Mouse (Mus musculus) forebrain, postnatal 0 days (tissue): ENCODE data around the gene Kdm4a. TPM values are rescaled to one million over a fixed set of nuclear protein-coding genes. Genes with fewer than 3 reads are reported as not detected.

Experiments
- ATAC-seq: fragments of 200-750 bp; cut with Nextera tagmentation; 2 replicates; pipeline ENCODE4 v1.8.0; 2017; ENCODE audit warnings: mild to moderate bottlenecking, moderate library complexity
- DNase-seq: peaks from one replicate; pipeline ENCODE4 v3.0.0-alpha.2; 2015
- H3K27ac ChIP-seq: fragments of 300-500 bp; sonication (generic); 2 replicates; pipeline ENCODE4 v1.5.1; 2014; ENCODE audit warnings: low read depth, mild to moderate bottlenecking, antibody characterized with exemption, low read length, moderate library complexity, mixed read lengths
- H3K27me3 ChIP-seq: fragments of 300-500 bp; sonication (generic); 2 replicates; pipeline ENCODE4 v1.6.1; 2014; ENCODE audit warnings: mild to moderate bottlenecking, low read length, mixed read lengths; ENCODE audit not compliant: insufficient read depth
- H3K36me3 ChIP-seq: fragments of 300-500 bp; sonication (generic); 2 replicates; pipeline ENCODE4 v1.6.1; 2014; ENCODE audit warnings: mild to moderate bottlenecking, moderate library complexity; ENCODE audit not compliant: insufficient read depth
- H3K4me1 ChIP-seq: fragments of 300-500 bp; sonication (generic); 2 replicates; pipeline ENCODE4 v1.6.1; 2014; ENCODE audit warnings: antibody characterized with exemption; ENCODE audit not compliant: insufficient read depth
- H3K4me2 ChIP-seq: fragments of 300-500 bp; sonication (generic); 2 replicates; pipeline ENCODE4 v1.6.1; 2014; ENCODE audit warnings: low read depth, mild to moderate bottlenecking, moderate library complexity
- H3K4me3 ChIP-seq: fragments of 300-500 bp; sonication (generic); 2 replicates; pipeline ENCODE4 v1.5.1; 2014; ENCODE audit warnings: low read depth, low read length, mixed read lengths
- H3K9ac ChIP-seq: fragments of 300-500 bp; sonication (generic); 2 replicates; pipeline ENCODE4 v1.6.1; 2014; ENCODE audit warnings: mild to moderate bottlenecking
- H3K9me3 ChIP-seq: fragments of 300-500 bp; sonication (generic); 2 replicates; pipeline ENCODE4 v1.6.1; 2016; ENCODE audit warnings: low read length
- CTCF ChIP-seq: sonication (generic); IDR thresholded peaks from 2 replicates; pipeline ENCODE4 v1.5.1; 2016; ENCODE audit warnings: antibody characterized with exemption, control low read depth, low read depth
- WGBS: fragments of 180-500 bp; shearing (Covaris S2); extraction: QIAGEN DNeasy Blood & Tissue Kit; methylation state at CpG from one replicate; pipeline ENCODE4 v1.1.7; 2014; 5-methylcytosine and 5-hydroxymethylcytosine counted together
- polyA plus RNA-seq: library from polyadenylated mRNA; unstranded; fragments of >200 nt; fragmentation: Nextera tagmentation; extraction: Ambion mirVana; gene quantifications from 2 replicates; pipeline ENCODE4 v1.2.1, GENCODE M21; 2015
- total RNA-seq: library from RNA; depleted of rRNA; stranded (reverse); fragments of >200 nt; gene quantifications from 2 replicates; pipeline ENCODE4 v1.2.3, GENCODE M21; 2014

Kdm4a gene
- total and polyA plus RNA-seq, 2 experiments from 2014 or later: 39.0 to 122 TPM

DNA sequence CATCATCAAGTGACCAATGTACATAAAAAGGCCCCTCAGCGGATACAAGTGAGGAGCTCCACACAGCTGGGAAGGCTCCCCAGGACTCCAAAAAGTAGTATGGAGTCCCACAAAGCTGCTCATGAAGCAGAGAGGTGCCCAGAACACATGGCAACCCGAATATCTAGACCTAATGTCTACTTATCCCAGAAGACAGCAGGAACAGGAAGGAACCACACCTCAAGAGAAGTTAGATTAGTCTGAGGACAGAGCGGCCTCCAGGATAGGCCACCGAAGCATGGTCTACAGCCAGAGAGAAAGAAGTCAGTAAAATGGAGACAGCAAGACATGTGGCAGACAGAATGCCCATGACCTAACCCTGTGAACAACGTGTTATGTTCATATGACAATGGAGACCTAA lies 25.0 kb downstream of the Kdm4a start:
- ATAC-seq: no peak
- 94% methylated on average over 5 of the region's 5 CpGs for WGBS
- Histone ChIP-seq H3K4me1 (no peaks in the 10 kb centered on the region), H3K4me3 (no peak overlapping the region), H3K9me3 (no peaks in the 10 kb centered on the region), H3K36me3 (peaks cover 88% of the 10 kb centered on the region), H3K27ac (no peak overlapping the region), H3K27me3 (no peaks in the 10 kb centered on the region), H3K4me2 (no peak overlapping the region), H3K9ac (no peak overlapping the region)
- DNase-seq: no peak
- TF ChIP-seq CTCF: no peak

DNA sequence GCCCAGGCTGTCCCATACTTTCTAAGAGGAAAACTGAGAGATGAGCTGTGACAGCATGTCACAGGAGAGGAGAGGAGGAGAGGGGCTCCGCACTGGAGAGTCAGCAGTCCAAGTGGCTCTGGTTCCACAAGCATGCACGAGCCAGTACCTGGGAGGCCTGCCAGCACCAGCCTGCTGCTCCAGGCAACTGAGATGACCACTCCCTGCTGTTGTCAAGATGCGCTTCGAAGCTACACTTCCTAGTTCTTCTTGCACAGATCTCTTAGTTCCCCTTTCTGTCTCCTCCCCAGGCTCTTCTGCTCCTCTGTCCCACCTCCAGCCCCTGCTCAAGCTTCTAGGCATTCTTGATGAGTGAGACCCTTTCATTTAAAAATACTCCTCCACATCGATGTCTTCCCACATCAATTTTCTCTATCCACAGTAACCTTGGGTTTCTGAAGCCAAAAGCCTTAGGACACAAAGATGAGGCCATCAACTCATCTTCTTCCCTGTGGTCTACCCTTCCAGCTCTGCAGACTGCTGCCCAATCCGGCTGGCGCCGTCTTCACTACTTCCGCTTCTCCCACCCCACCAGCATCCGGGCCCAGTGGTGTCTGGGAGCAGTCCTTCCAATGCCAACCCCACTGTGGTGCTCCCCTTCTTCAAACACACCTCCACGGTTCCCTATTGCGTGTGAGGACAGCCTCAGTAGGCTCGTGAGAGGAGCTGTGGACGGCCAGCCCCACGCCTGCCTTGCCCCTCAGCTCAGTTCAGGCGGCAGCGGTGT lies 27.6 kb downstream of the Kdm4a start:
- no peak for ATAC-seq
- WGBS: 90% methylated on average over 17 of the region's 17 CpGs
- Histone ChIP-seq H3K36me3 (peaks cover 89% of the 10 kb centered on the region), H3K4me1 (no peaks in the 10 kb centered on the region), H3K27me3 (no peaks in the 10 kb centered on the region), H3K9ac (no peak overlapping the region), H3K4me3 (no peak overlapping the region), H3K4me2 (no peak overlapping the region), H3K27ac (no peak overlapping the region), H3K9me3 (no peaks in the 10 kb centered on the region)
- DNase-seq: peak; percentile 22
- no peak for TF ChIP-seq CTCF

DNA sequence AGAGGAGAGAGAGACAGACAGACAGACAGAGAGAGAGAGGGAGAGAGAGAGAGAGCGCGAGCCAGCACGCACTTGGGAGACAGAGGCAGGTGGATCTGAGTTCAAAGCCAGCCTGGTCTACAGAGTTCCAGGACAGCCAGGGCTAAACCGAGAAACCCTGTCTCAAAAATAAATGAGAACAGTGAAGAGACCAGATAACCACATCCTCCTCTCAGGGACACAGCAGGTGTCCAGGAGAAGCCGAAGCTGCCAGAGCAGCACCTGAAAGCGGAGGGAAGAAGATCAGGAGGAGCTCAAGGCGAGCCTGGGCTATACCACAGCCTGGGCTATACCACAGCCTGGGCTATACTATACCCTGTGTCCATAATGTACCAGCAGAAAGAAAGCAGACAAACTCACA lies 29.0 kb downstream of the Kdm4a start:
- WGBS: 86% methylated on average over 7 of the region's 7 CpGs
- H3K4me3 ChIP-seq: no peak overlapping the region
- no peaks in the 10 kb centered on the region for H3K9me3 ChIP-seq
- peaks cover 91% of the 10 kb centered on the region for H3K36me3 ChIP-seq
- H3K27ac ChIP-seq: no peak overlapping the region
- no peaks in the 10 kb centered on the region for H3K4me1 ChIP-seq
- no peaks in the 10 kb centered on the region for H3K27me3 ChIP-seq
- ATAC-seq (no peak), DNase-seq (no peak)
- H3K4me2 ChIP-seq: no peak overlapping the region
- TF ChIP-seq CTCF: no peak
- no peak overlapping the region for H3K9ac ChIP-seq

DNA sequence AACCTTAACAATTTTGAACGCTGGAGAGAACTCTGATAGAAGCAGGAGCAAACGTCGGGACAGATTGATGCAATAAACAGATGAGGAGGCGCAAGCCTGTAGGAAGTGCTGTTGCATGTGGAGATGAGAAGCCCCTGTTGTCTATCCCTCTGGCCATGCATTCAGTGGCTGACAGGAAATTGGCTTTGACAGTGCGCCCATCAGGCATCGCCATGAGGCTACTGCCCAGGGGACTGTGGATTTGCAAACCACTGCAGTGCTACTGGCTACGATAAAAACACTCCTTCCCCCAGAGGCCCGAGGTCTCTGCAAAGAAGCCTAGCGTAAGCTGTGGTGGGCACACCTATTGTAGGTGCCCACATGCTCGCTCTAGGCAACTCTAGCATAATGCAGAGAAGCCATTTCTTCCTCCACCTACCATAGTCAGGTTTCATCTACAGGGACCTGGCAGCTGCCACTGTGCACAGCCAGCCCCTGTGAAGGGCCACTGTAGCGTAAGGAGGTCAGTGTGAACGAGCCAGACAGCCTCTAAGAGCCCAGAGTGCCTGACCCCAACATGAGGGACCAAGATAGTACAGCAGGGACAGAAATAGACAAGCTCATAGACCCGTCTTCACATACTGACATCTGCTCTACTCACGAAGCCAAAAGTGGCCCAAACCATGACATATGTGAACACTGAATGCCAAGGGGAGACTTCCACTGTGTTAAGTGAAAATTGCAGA lies 29.7 kb downstream of the Kdm4a start:
- H3K4me2 ChIP-seq: no peak overlapping the region
- no peaks in the 10 kb centered on the region for H3K9me3 ChIP-seq
- H3K36me3 ChIP-seq: peaks cover 91% of the 10 kb centered on the region
- H3K9ac ChIP-seq: no peak overlapping the region
- ATAC-seq (peak; percentile 76), DNase-seq (peak; percentile 35)
- H3K4me1 ChIP-seq: no peaks in the 10 kb centered on the region
- H3K27ac ChIP-seq: no peak overlapping the region
- 82% methylated on average over 14 of the region's 14 CpGs for WGBS
- no peaks in the 10 kb centered on the region for H3K27me3 ChIP-seq
- no peak for TF ChIP-seq CTCF
- no peak overlapping the region for H3K4me3 ChIP-seq

- peaks cover 90% of the 10 kb centered on the region for H3K36me3 ChIP-seq
- no peaks in the 10 kb centered on the region for H3K4me1 ChIP-seq
- H3K4me3 ChIP-seq: no peak overlapping the region
- H3K27me3 ChIP-seq: no peaks in the 10 kb centered on the region
- 89% methylated on average over 10 of the region's 10 CpGs for WGBS
- TF ChIP-seq CTCF: no peak
- DNase-seq (no peak), ATAC-seq (no peak)
- H3K27ac ChIP-seq: no peak overlapping the region
- no peak overlapping the region for H3K9ac ChIP-seq
- no peak overlapping the region for H3K4me2 ChIP-seq
- H3K9me3 ChIP-seq: no peaks in the 10 kb centered on the region
Measured at GRCm38 (mm10) chr4:118149055-118149576, 30.7 kb downstream of the Kdm4a start.

DNA sequence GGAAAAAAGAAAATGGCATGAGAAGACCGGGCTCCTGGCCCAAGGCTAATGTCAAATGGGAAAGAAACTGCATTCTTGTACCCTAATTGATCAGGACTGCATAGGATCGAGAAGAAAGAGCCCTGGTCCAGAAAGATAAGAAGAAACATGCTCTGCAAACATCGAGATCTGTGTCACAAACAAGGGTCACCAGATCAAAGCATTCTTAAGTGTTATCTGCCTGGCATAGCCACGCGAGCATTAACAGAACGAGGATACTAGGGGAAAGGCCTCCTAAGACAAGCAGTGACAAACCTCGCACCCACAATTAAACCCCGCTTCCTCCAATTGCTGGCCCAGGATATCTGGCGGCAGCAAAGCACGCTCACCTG lies 31.5 kb downstream of the Kdm4a start:
- Histone ChIP-seq H3K36me3 (peaks cover 90% of the 10 kb centered on the region), H3K4me2 (no peak overlapping the region), H3K9ac (no peak overlapping the region), H3K27me3 (no peaks in the 10 kb centered on the region), H3K27ac (no peak overlapping the region), H3K9me3 (no peaks in the 10 kb centered on the region), H3K4me3 (no peak overlapping the region), H3K4me1 (no peaks in the 10 kb centered on the region)
- DNase-seq (no peak), ATAC-seq (no peak)
- WGBS: 87% methylated on average over 10 of the region's 10 CpGs
- TF ChIP-seq CTCF: no peak

DNA sequence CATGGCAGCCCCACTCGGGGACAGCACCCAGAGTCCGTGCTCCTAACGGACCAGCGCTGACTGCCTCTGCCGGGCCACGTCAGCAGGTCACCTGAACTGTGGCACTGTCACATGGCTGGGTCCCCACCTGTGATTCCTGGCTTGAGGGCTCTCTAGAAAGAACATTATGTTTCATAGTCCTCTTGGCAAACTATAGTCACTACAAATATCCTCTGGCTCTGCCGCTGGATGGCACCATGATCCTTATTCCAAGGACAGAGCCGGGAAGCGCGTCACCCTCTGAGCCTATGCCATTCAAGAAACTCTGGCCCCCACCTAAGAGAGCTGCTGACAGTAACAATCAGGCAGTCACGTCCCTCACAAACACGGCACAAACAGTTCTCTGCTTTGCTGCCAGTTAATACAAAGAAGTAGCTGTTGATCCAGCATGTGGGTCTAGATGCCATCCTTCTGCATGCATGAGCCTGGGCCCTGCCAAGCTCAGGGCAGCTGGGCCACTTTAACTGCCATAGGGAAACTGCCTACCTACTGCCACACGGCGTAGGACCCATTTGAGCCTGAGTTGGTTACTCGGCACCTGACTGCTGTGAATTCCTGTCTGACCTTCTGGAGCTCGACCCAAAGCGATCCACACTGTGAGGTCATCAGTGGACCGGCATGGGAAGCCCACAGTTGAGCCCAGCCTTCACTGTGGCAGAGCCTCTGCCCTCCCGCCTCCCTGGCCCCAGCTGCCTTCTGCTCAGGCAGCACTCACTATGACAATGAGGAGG lies 32.1 kb downstream of the Kdm4a start:
- no peak overlapping the region for H3K4me3 ChIP-seq
- H3K4me1 ChIP-seq: no peaks in the 10 kb centered on the region
- no peaks in the 10 kb centered on the region for H3K9me3 ChIP-seq
- TF ChIP-seq CTCF: no peak
- H3K36me3 ChIP-seq: peaks cover 90% of the 10 kb centered on the region
- H3K9ac ChIP-seq: no peak overlapping the region
- no peak for DNase-seq
- H3K27ac ChIP-seq: no peak overlapping the region
- H3K27me3 ChIP-seq: no peaks in the 10 kb centered on the region
- 89% methylated on average over 19 of the region's 19 CpGs for WGBS
- no peak overlapping the region for H3K4me2 ChIP-seq
- no peak for ATAC-seq
